Mouse (Mus musculus): Measurements from ENCODE around the gene Eci3.

Gene Eci3

GRCm38 (mm10) chr13:34934931-34935644, 28.5 kb downstream of the Eci3 start:
- DNase-seq (ENCODE audit: low read depth): no peak

GRCm38 (mm10) chr13:34924210-34924609, 39.4 kb downstream of the Eci3 start, which contains the start of the genes Fam217a and 4933417A18Rik:
Gene Fam217a (minus strand): TSS chr13:34924310.
Gene 4933417A18Rik (plus strand): TSS chr13:34924409.
- no peak for DNase-seq (ENCODE audit: low read depth)

- DNase-seq (ENCODE audit: low read depth): no peak
These were observed 47.0 kb downstream of the Eci3 start for GRCm38 (mm10) chr13:34916520-34917167.

- DNase-seq (ENCODE audit: low read depth): no peak
These were observed 49.0 kb downstream of the Eci3 start for GRCm38 (mm10) chr13:34914614-34915013.

Measured in fibroblast of lung, adult 2 months (primary cell).